Comparison of ENCODE assay signal across 10 mouse cellular contexts in the genomic region with DNA sequence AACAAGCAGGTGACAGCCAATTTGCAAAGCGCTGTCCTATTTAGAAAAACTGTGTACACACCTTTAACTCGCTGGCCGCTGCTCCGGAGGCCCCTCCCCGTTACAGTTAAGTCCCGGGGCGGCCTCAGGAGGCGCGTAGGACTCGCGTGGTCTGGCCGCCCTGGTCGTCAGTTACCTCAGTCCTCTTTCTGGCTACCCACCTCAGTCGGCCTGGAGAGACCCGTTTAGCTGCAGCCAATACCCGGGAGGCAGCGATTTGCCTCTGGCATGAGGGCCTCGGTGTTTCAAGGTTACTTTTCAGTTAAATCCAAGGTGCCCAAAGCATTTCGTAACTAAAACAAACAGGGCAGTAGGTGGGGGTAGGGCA. TPM values are rescaled to one million over a fixed set of nuclear protein-coding genes. Genes with fewer than 3 reads are reported as not detected.
A peak's percentile ranks its signal among the peaks of the same experiment; 100 is the strongest.
DNase-seq lines count a peak whose midpoint lies in the region; ATAC-seq and TF ChIP-seq lines count a peak whose summit lies in the region.
"Had no signal": no experiment of that assay in that cellular context is flagged by ENCODE, and none has a peak within 500 bp of the region (broad histone marks: within the 10 kb centered on the region; RNA-seq: fewer than 3 reads in every experiment).

A gene (minus strand): TSS at position 171 of the 367 bp plus-strand sequence.

- no peak within 1 kb of the TSS for H3K27ac ChIP-seq in heart, embryonic 15.5 days
- no peak within 1 kb of the TSS for H3K27ac ChIP-seq in forebrain, embryonic 14.5 days (ENCODE audit: low read depth, low read length)
- no peak within 1 kb of the TSS; the same call in 1 of the 2 replicates for H3K27ac ChIP-seq in liver, embryonic 14.5 days
- H3K27ac ChIP-seq in neural tube, embryonic 13.5 days (replicated peaks): no peak within 1 kb of the TSS

- H3K9me3 ChIP-seq in heart, embryonic 15.5 days (replicated peaks): no peaks in the 10 kb centered on the region
- H3K9me3 ChIP-seq in forebrain, embryonic 14.5 days (replicated peaks; ENCODE audit: control insufficient read depth, low read length): no peaks in the 10 kb centered on the region
- no peaks in the 10 kb centered on the region for H3K9me3 ChIP-seq in liver, embryonic 14.5 days (ENCODE audit: control insufficient read depth, low read length)
- no peaks in the 10 kb centered on the region for H3K9me3 ChIP-seq in neural tube, embryonic 13.5 days

- peak within 1 kb of the TSS; percentile 50 for H3K4me3 ChIP-seq in heart, embryonic 15.5 days
- H3K4me3 ChIP-seq in forebrain, embryonic 14.5 days (ENCODE audit: low read depth, low read length): peak within 1 kb of the TSS; percentile 19
- H3K4me3 ChIP-seq in liver, embryonic 14.5 days (ENCODE audit: insufficient read depth in 1 of 2, low read depth in 2 of 2, low read length in 2 of 2): peak within 1 kb of the TSS; percentile 44 to 51
- H3K4me3 ChIP-seq in neural tube, embryonic 13.5 days: peak within 1 kb of the TSS; percentile 24

- H3K9ac ChIP-seq in heart, embryonic 15.5 days: 0 out of 2 replicates have a peak within 1 kb of the TSS, but pooled peaks have one; percentile 9
- H3K9ac ChIP-seq in forebrain, embryonic 14.5 days (ENCODE audit: low read length): no peak within 1 kb of the TSS
- no peak within 1 kb of the TSS; the same call in 1 of the 2 replicates for H3K9ac ChIP-seq in liver, embryonic 14.5 days (replicated peaks)
- no peak within 1 kb of the TSS for H3K9ac ChIP-seq in neural tube, embryonic 13.5 days

- TF ChIP-seq CTCF in liver, embryonic 14.5 days (IDR thresholded peaks at IDR 0.05; ENCODE audit: low read depth): no peak

- peaks cover 43% of the 10 kb centered on the region for H3K4me1 ChIP-seq in heart, embryonic 15.5 days (replicated peaks)
- H3K4me1 ChIP-seq in forebrain, embryonic 14.5 days (ENCODE audit: control insufficient read depth, insufficient read depth, low read length): no peaks in the 10 kb centered on the region
- no peaks in the 10 kb centered on the region for H3K4me1 ChIP-seq in liver, embryonic 14.5 days (replicated peaks; ENCODE audit: control insufficient read depth in 2 of 2, insufficient read depth in 2 of 2, low read length in 1 of 2)
- H3K4me1 ChIP-seq in neural tube, embryonic 13.5 days (replicated peaks): peaks cover 12% of the 10 kb centered on the region

- peaks cover 100% of the 10 kb centered on the region for H3K27me3 ChIP-seq in heart, embryonic 15.5 days
- H3K27me3 ChIP-seq in forebrain, embryonic 14.5 days (replicated peaks; ENCODE audit: control insufficient read depth, insufficient read depth, low read length): peaks cover 98% of the 10 kb centered on the region
- H3K27me3 ChIP-seq in liver, embryonic 14.5 days (ENCODE audit: control insufficient read depth, insufficient read depth, low read length): peaks cover 72% of the 10 kb centered on the region
- peaks cover 100% of the 10 kb centered on the region for H3K27me3 ChIP-seq in neural tube, embryonic 13.5 days

- H3K36me3 ChIP-seq in heart, embryonic 15.5 days: no peaks in the 10 kb centered on the region
- no peaks in the 10 kb centered on the region for H3K36me3 ChIP-seq in forebrain, embryonic 14.5 days (ENCODE audit: control insufficient read depth, insufficient read depth, low read length)
- no peaks in the 10 kb centered on the region for H3K36me3 ChIP-seq in liver, embryonic 14.5 days (replicated peaks; ENCODE audit: control insufficient read depth, insufficient read depth, low read depth)
- H3K36me3 ChIP-seq in neural tube, embryonic 13.5 days: no peaks in the 10 kb centered on the region
- H3K36me3 ChIP-seq: G1E had no signal

- DNase-seq in heart, postnatal 4 days: no peak
- no peak for DNase-seq in forebrain, embryonic 14.5 days (ENCODE audit: low spot score)
- no peak for DNase-seq in liver, embryonic 14.5 days (ENCODE audit: low read depth in 3 of 3, low spot score in 3 of 3)
- no peak for DNase-seq in embryo, embryonic 11 days
- no peak for DNase-seq in testis, postnatal 14 days (ENCODE audit: low spot score)
- no peak for DNase-seq in adrenal gland, postnatal 4 days (ENCODE audit: low spot score in 2 of 2)

- no peak for TF ChIP-seq EP300 in liver, embryonic 14.5 days (IDR thresholded peaks at IDR 0.05; ENCODE audit: low read depth)

- 3% methylated on average over 19 of the region's 19 CpGs for WGBS in heart, embryonic 15.5 days
- WGBS in forebrain, embryonic 14.5 days: 2% methylated on average over 19 of the region's 19 CpGs
- WGBS in liver, embryonic 14.5 days (ENCODE audit: insufficient replicate concordance): 2% methylated on average over 19 of the region's 19 CpGs
- WGBS in neural tube, embryonic 13.5 days: under 1% methylated on average over 19 of the region's 19 CpGs

- H3K4me2 ChIP-seq in heart, embryonic 15.5 days: peak within 1 kb of the TSS; percentile 72
- H3K4me2 ChIP-seq in forebrain, embryonic 14.5 days (ENCODE audit: low read length): peak within 1 kb of the TSS; percentile 39
- peak within 1 kb of the TSS; percentile 33 for H3K4me2 ChIP-seq in liver, embryonic 14.5 days (ENCODE audit: low read depth)
- H3K4me2 ChIP-seq in neural tube, embryonic 13.5 days: peak within 1 kb of the TSS; percentile 39

- ATAC-seq in heart, embryonic 15.5 days (replicated peaks; ENCODE audit: insufficient number of reproducible peaks, insufficient read depth, low FRiP score, low read depth): no peak
- no peak for ATAC-seq in forebrain, embryonic 14.5 days
- no peak for ATAC-seq in liver, embryonic 14.5 days (ENCODE audit: insufficient read depth)
- no peak for ATAC-seq in neural tube, embryonic 13.5 days (ENCODE audit: low read depth)

RNA-seq across cellular contexts. Expression of the gene that starts here (rescaled TPM):
- 0.55 and 2.3 TPM in 2 replicates for polyA plus RNA-seq in heart, embryonic 15.5 days (2015; fragmentation: Nextera tagmentation; extraction: Ambion mirVana)
- not detected for total RNA-seq in heart, postnatal 4 days (2021)
- 0.13 and 0.38 TPM in 2 replicates for polyA plus RNA-seq in forebrain, embryonic 14.5 days (2014; fragmentation: Nextera tagmentation; extraction: Ambion mirVana)
- 3.2 and 3.9 TPM in 2 replicates for polyA plus RNA-seq in liver, embryonic 14.5 days (2012; rRNA removed)
- polyA plus RNA-seq in liver, embryonic 14.5 days (2014; fragmentation: Nextera tagmentation; extraction: Ambion mirVana): 2.8 and 3.9 TPM in 2 replicates
- polyA plus RNA-seq in neural tube, embryonic 13.5 days (2015; fragmentation: Nextera tagmentation; extraction: Ambion mirVana): 2.0 and 2.1 TPM in 2 replicates
- 1 to 10 TPM; 1.4 to 1.8 TPM for total RNA-seq in adrenal gland, postnatal 4 days (2021)
- total RNA-seq: monocyte, adult 5-6 weeks had no signal
- polyA plus RNA-seq: G1E had no signal
